Mouse (Mus musculus): ENCODE measurements at regions not wholly inside any gene's neighbourhood (a gene's known extent, or its start where the extent isn't known, plus 50 kb on each side); places are given as distances from the start of the nearest gene placed in this dataset.
"Not testable (repeated sequence)": the region's sequence is repeated elsewhere in the genome, so short reads cannot be mapped to it uniquely, and the experiment has no call there.

DNA sequence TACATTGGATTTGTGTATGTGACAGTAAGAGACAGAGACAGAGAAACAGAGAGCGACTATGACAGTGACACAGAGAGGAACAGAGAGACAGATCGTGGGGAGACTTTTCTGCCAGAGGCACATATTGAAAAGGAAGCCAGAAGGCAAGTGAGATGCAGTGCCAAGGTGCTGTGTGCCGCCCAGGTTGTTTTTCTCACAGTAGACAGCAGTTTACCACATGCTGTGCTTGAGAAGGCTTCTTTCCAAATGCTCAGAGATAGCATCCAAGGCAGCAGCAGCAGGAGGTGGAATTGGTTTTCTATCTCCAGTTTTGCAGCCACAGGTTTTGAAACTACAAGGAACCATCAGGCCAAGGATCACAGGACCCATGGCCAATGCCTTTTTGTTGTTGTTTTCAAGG is 466.5 kb downstream of the Lrfn5 start:
- H3K4me1 ChIP-seq (ENCODE audit: control insufficient read depth in 1 of 2, insufficient read depth in 2 of 2): no peaks in the 10 kb centered on the region
- H3K4me2 ChIP-seq (ENCODE audit: insufficient read depth, low read depth, poor library complexity, severe bottlenecking): no peak overlapping the region
- no peaks in the 10 kb centered on the region for H3K27me3 ChIP-seq (replicated peaks)
- peaks cover 23% of the 10 kb centered on the region for H3K9me3 ChIP-seq (replicated peaks; ENCODE audit: low read length)
- DNase-seq (ENCODE audit: extremely low read depth): no peak
- in situ Hi-C loops (cut with MboI; ENCODE audit: low pct_ligation_motif_present, low pct_unique_long_range_greater_than_20kb, low sequenced_read_pairs) (no loop called here), dilution Hi-C loops (cut with MboI; ENCODE audit: extremely low pct_ligation_motif_present, extremely low pct_unique_long_range_greater_than_20kb, low sequenced_read_pairs) (no loop called here)
- no peaks in the 10 kb centered on the region for H3K79me2 ChIP-seq (replicated peaks; ENCODE audit: control insufficient read depth, extremely low read depth, insufficient read depth, poor library complexity, severe bottlenecking)
- no peak overlapping the region for H3K27ac ChIP-seq (ENCODE audit: insufficient read depth, low read depth)
- no peak overlapping the region for H3K9ac ChIP-seq (ENCODE audit: insufficient read depth, low read depth)
- H3K4me3 ChIP-seq (replicated peaks in 1 of 3; ENCODE audit: low read depth in 2 of 3, low read length in 2 of 3, poor library complexity in 1 of 3): no peak overlapping the region
- H3K36me3 ChIP-seq (replicated peaks in 1 of 2; ENCODE audit: control insufficient read depth in 1 of 2, insufficient read depth in 1 of 2, low read length in 1 of 2): no peaks in the 10 kb centered on the region
- TF ChIP-seq PAX5 (IDR thresholded peaks at IDR 0.05; ENCODE audit: low read length): no peak
- TF ChIP-seq MEF2A (IDR thresholded peaks at IDR 0.05; ENCODE audit: borderline replicate concordance, low read depth, low read length): no peak
- TF ChIP-seq MAFK (IDR thresholded peaks at IDR 0.05; ENCODE audit: insufficient replicate concordance, low read length): no peak
- no peak for TF ChIP-seq SIN3A (IDR thresholded peaks at IDR 0.05; ENCODE audit: low read length)
- no peak for TF ChIP-seq UBTF (IDR thresholded peaks at IDR 0.05; ENCODE audit: low read depth, low read length)
- TF ChIP-seq MAX (IDR thresholded peaks at IDR 0.05; ENCODE audit: low read length): no peak
- TF ChIP-seq JUND (conservative IDR thresholded peaks at IDR 0.05; ENCODE audit: low read depth, low read length): no peak
- no peak for TF ChIP-seq ZMIZ1 (IDR thresholded peaks at IDR 0.05; ENCODE audit: low read depth, low read length)
- no peak for TF ChIP-seq E2F4 (IDR thresholded peaks at IDR 0.05; ENCODE audit: insufficient replicate concordance, low read depth, low read length)
- TF ChIP-seq BHLHE40 (IDR thresholded peaks at IDR 0.05; ENCODE audit: low read depth, low read length): no peak
- TF ChIP-seq USF2 (conservative IDR thresholded peaks at IDR 0.05; ENCODE audit: low read depth, low read length): no peak
- TF ChIP-seq GABPA (IDR thresholded peaks at IDR 0.05; ENCODE audit: insufficient replicate concordance, low read depth, low read length): no peak
- no peak for TF ChIP-seq ETS1 (conservative IDR thresholded peaks at IDR 0.05; ENCODE audit: low read depth, low read length)
- TF ChIP-seq MXI1 (IDR thresholded peaks at IDR 0.05; ENCODE audit: low read depth, low read length): no peak
- TF ChIP-seq SMC3 (IDR thresholded peaks at IDR 0.05; ENCODE audit: low read depth, low read length): no peak
- no peak for TF ChIP-seq CTCF (conservative IDR thresholded peaks at IDR 0.05 in 1 of 2, IDR thresholded peaks at IDR 0.05 in 1 of 2; ENCODE audit: low read depth in 2 of 2, low read length in 2 of 2)
- no peak for TF ChIP-seq NRF1 (IDR thresholded peaks at IDR 0.05; ENCODE audit: low read depth, low read length)
- no peak for TF ChIP-seq MAZ (IDR thresholded peaks at IDR 0.05; ENCODE audit: low read depth, low read length)

GRCm38 (mm10) chr12:61993858-61994257 is 470.9 kb downstream of the Lrfn5 start:
- H3K9ac ChIP-seq (ENCODE audit: insufficient read depth, low read depth); in situ Hi-C loops (cut with MboI; ENCODE audit: low pct_ligation_motif_present, low pct_unique_long_range_greater_than_20kb, low sequenced_read_pairs): not testable (repeated sequence)
- peaks cover 25% of the 10 kb centered on the region for H3K9me3 ChIP-seq (replicated peaks; ENCODE audit: low read length)

More at GRCm38 (mm10) chr12:61993858-61994257, 470.9 kb downstream of the Lrfn5 start:
- H3K27me3 ChIP-seq (replicated peaks); H3K4me3 ChIP-seq (replicated peaks in 1 of 3; ENCODE audit: low read depth in 2 of 3, low read length in 2 of 3, poor library complexity in 1 of 3); H3K4me1 ChIP-seq (ENCODE audit: control insufficient read depth in 1 of 2, insufficient read depth in 2 of 2); dilution Hi-C loops (cut with MboI; ENCODE audit: extremely low pct_ligation_motif_present, extremely low pct_unique_long_range_greater_than_20kb, low sequenced_read_pairs); H3K79me2 ChIP-seq (replicated peaks; ENCODE audit: control insufficient read depth, extremely low read depth, insufficient read depth, poor library complexity, severe bottlenecking); H3K36me3 ChIP-seq (replicated peaks in 1 of 2; ENCODE audit: control insufficient read depth in 1 of 2, insufficient read depth in 1 of 2, low read length in 1 of 2); H3K27ac ChIP-seq (ENCODE audit: insufficient read depth, low read depth); DNase-seq (ENCODE audit: extremely low read depth); H3K4me2 ChIP-seq (ENCODE audit: insufficient read depth, low read depth, poor library complexity, severe bottlenecking): not testable (repeated sequence)
